Mouse (Mus musculus) testis, adult 2 months (tissue): Measurements from ENCODE around the gene Gm45717. TPM values are rescaled to one million over a fixed set of nuclear protein-coding genes. Genes with fewer than 3 reads are reported as not detected.

ENCODE experiments used
- H3K27ac ChIP-seq: fragments of 200-500 bp; 2 replicates; pipeline ENCODE4 v1.5.1; 2012; ENCODE audit warnings: low read depth, low read length; ENCODE audit not compliant: control insufficient read depth, insufficient read depth
- H3K27me3 ChIP-seq: fragments of 200-500 bp; 2 replicates; pipeline ENCODE4 v1.6.1; 2012; ENCODE audit warnings: mild to moderate bottlenecking, low read length, moderate library complexity; ENCODE audit not compliant: control insufficient read depth, insufficient read depth
- H3K36me3 ChIP-seq: fragments of 200-500 bp; 2 replicates; pipeline ENCODE4 v1.6.1; 2012; ENCODE audit warnings: mild to moderate bottlenecking, low read length; ENCODE audit not compliant: control insufficient read depth, insufficient read depth
- H3K4me1 ChIP-seq: fragments of 200-500 bp; 2 replicates; pipeline ENCODE4 v1.6.1; 2012; ENCODE audit warnings: low read length; ENCODE audit not compliant: control insufficient read depth, insufficient read depth
- H3K4me3 ChIP-seq: fragments of 200-500 bp; 2 replicates; pipeline ENCODE4 v1.5.1; 2012; ENCODE audit warnings: low read depth, mild to moderate bottlenecking, low read length, moderate library complexity, mixed read lengths; ENCODE audit not compliant: control insufficient read depth
- CTCF ChIP-seq: fragments of 200-500 bp; IDR thresholded peaks from 2 replicates; pipeline ENCODE4 v1.5.1; 2012; ENCODE audit warnings: low read depth, mild to moderate bottlenecking, inconsistent platforms, low read length, moderate library complexity; ENCODE audit not compliant: control insufficient read depth, insufficient read depth, insufficient replicate concordance
- POLR2A ChIP-seq: fragments of 200-500 bp; IDR thresholded peaks from 2 replicates; pipeline ENCODE4 v1.6.1; 2012; ENCODE audit warnings: low read depth, mild to moderate bottlenecking, inconsistent platforms, low read length, moderate library complexity; ENCODE audit not compliant: control insufficient read depth
- polyA plus RNA-seq: library from polyadenylated mRNA; depleted of rRNA; stranded (reverse); fragments of >200 nt; gene quantifications from 2 replicates; pipeline ENCODE4 v1.2.3, GENCODE M21; 2012; rRNA removed

The Gm45717 gene
- polyA plus RNA-seq, 1 experiment: not detected

GRCm38 (mm10) chr7:140900220-140900619, 55.5 kb downstream of the Gm45717 start, which contains the start of gene Cox8b:
TSS of gene Cox8b (minus strand) at chr7:140900446.
- TF ChIP-seq POLR2A: no peak
- no peak for TF ChIP-seq CTCF
- no peaks in the 10 kb centered on the region for H3K27me3 ChIP-seq
- no peak within 1 kb of the TSS for H3K4me3 ChIP-seq
- H3K27ac ChIP-seq: no peak within 1 kb of the TSS
- no peaks in the 10 kb centered on the region for H3K4me1 ChIP-seq
- H3K36me3 ChIP-seq: no peaks in the 10 kb centered on the region

Other genes starting within 250 kb of the Gm45717 start
- 0.33 and 0.84 TPM in 2 replicates for gene Cyp2e1, start 192.2 kb downstream of the Gm45717 start, polyA plus RNA-seq
- gene Syce1, start 168.1 kb downstream of the Gm45717 start, polyA plus RNA-seq: 249 and 286 TPM in 2 replicates
- 1.6 and 1.7 TPM in 2 replicates for gene Zfp941, start 133.8 kb downstream of the Gm45717 start, polyA plus RNA-seq
- 0.45 TPM in 1 of 2 replicates, not detected in the other for gene Urah, start 120.9 kb downstream of the Gm45717 start, polyA plus RNA-seq
- gene Scgb1c1, start 110.4 kb downstream of the Gm45717 start, polyA plus RNA-seq: not detected in 2 replicates
- gene Odf3, start 108.1 kb downstream of the Gm45717 start, polyA plus RNA-seq: 539 and 573 TPM in 2 replicates
- not detected in 2 replicates for gene Gm45785, start 99.6 kb downstream of the Gm45717 start, polyA plus RNA-seq
- 33.7 and 34.5 TPM in 2 replicates for gene Ric8a, start 99.0 kb downstream of the Gm45717 start, polyA plus RNA-seq
- 20.8 and 22.9 TPM in 2 replicates for gene Bet1l, start 98.4 kb downstream of the Gm45717 start, polyA plus RNA-seq
- gene Psmd13, start 74.0 kb downstream of the Gm45717 start, polyA plus RNA-seq: 74.8 and 77.4 TPM in 2 replicates
- gene Sirt3, start 73.6 kb downstream of the Gm45717 start, polyA plus RNA-seq: 78.9 and 86.0 TPM in 2 replicates
- gene Cox8b, start 55.5 kb downstream of the Gm45717 start, polyA plus RNA-seq: not detected in 2 replicates
- 0.08 and 0.23 TPM in 2 replicates for gene Nlrp6, start 35.0 kb downstream of the Gm45717 start, polyA plus RNA-seq
- gene Pgghg, start 14.5 kb downstream of the Gm45717 start, polyA plus RNA-seq: 2.0 and 2.4 TPM in 2 replicates
- gene Ifitm5, start 5.6 kb downstream of the Gm45717 start, polyA plus RNA-seq: 0.15 TPM in 1 of 2 replicates, not detected in the other
- gene Ifitm2, start 50 bp upstream of the Gm45717 start, polyA plus RNA-seq: 39.0 and 51.4 TPM in 2 replicates
- 3.0 and 6.9 TPM in 2 replicates for gene Ifitm1, start 11.3 kb upstream of the Gm45717 start, polyA plus RNA-seq
- gene Ifitm3, start 54.8 kb upstream of the Gm45717 start, polyA plus RNA-seq: 15.2 and 23.0 TPM in 2 replicates
- gene Ifitm6, start 62.0 kb upstream of the Gm45717 start, polyA plus RNA-seq: 0.19 and 0.48 TPM in 2 replicates
- gene Gm17387, start 73.2 kb upstream of the Gm45717 start, polyA plus RNA-seq: not detected in 2 replicates
- 18.0 and 23.7 TPM in 2 replicates for gene B4galnt4, start 105.2 kb upstream of the Gm45717 start, polyA plus RNA-seq
- gene Pkp3, start 122.3 kb upstream of the Gm45717 start, polyA plus RNA-seq: 0.83 and 0.84 TPM in 2 replicates
- gene Sigirr, start 144.6 kb upstream of the Gm45717 start, polyA plus RNA-seq: 3.9 and 5.4 TPM in 2 replicates
- gene Ano9, start 161.9 kb upstream of the Gm45717 start, polyA plus RNA-seq: 0.30 and 0.32 TPM in 2 replicates
- 329 and 346 TPM in 2 replicates for gene Ptdss2, start 166.4 kb upstream of the Gm45717 start, polyA plus RNA-seq
- 16.6 and 16.7 TPM in 2 replicates for gene Rnh1, start 216.9 kb upstream of the Gm45717 start, polyA plus RNA-seq
- 41.6 and 46.6 TPM in 2 replicates for gene Hras, start 238.1 kb upstream of the Gm45717 start, polyA plus RNA-seq
- gene Lrrc56, start 238.2 kb upstream of the Gm45717 start, polyA plus RNA-seq: 131 and 140 TPM in 2 replicates